Mouse (Mus musculus) ES-Bruce4 (cell line): ENCODE results near the gene BC049352. TPM values are rescaled to one million over a fixed set of nuclear protein-coding genes. Genes with fewer than 3 reads are reported as not detected.

Experiments
- H3K27ac ChIP-seq: 2 replicates; pipeline ENCODE4 v1.5.1; 2012; ENCODE audit warnings: low read length, inconsistent platforms; ENCODE audit not compliant: insufficient read depth
- H3K27me3 ChIP-seq: 2 replicates; pipeline ENCODE4 v1.6.1; 2012; ENCODE audit warnings: mild to moderate bottlenecking, low read length, inconsistent platforms; ENCODE audit not compliant: control insufficient read depth, poor library complexity, insufficient read depth, severe bottlenecking
- H3K36me3 ChIP-seq: 2 replicates; pipeline ENCODE4 v1.6.1; 2012; ENCODE audit warnings: inconsistent platforms, mild to moderate bottlenecking, low read length, moderate library complexity; ENCODE audit not compliant: control insufficient read depth, poor library complexity, insufficient read depth, severe bottlenecking
- H3K4me1 ChIP-seq: one replicate; pipeline ENCODE4 v1.8.1; 2011; ENCODE audit warnings: low read length; ENCODE audit not compliant: control insufficient read depth, insufficient read depth
- H3K4me3 ChIP-seq: 2 replicates; pipeline ENCODE4 v1.5.1; 2011; ENCODE audit warnings: low read depth, mild to moderate bottlenecking, low read length
- H3K9ac ChIP-seq: 2 replicates; pipeline ENCODE4 v1.6.1; 2012; ENCODE audit warnings: low read depth, mild to moderate bottlenecking, inconsistent platforms; ENCODE audit not compliant: poor library complexity, severe bottlenecking
- H3K9me3 ChIP-seq: replicated peaks from 2 replicates; pipeline ENCODE4 v1.6.1; 2012; ENCODE audit warnings: mild to moderate bottlenecking, low read length, inconsistent platforms; ENCODE audit not compliant: control insufficient read depth, poor library complexity, insufficient read depth, severe bottlenecking
- CTCF ChIP-seq: IDR thresholded peaks from one replicate; pipeline ENCODE4 v1.8.1; 2011; ENCODE audit warnings: low read depth, low read length
- EP300 ChIP-seq: IDR thresholded peaks from 2 replicates; pipeline ENCODE4 v1.6.1; 2011; ENCODE audit warnings: low read depth, low read length; ENCODE audit not compliant: insufficient read depth
- POLR2A ChIP-seq: IDR thresholded peaks from one replicate; pipeline ENCODE4 v1.8.1; 2011; ENCODE audit warnings: low read length; ENCODE audit not compliant: insufficient read depth
- polyA plus RNA-seq: library from polyadenylated mRNA; stranded (reverse); fragments of >200 nt; gene quantifications from 2 replicates; pipeline ENCODE4 v1.2.4, GENCODE M21; 2011; ENCODE audit warnings: low read depth; ENCODE audit not compliant: missing spikeins, insufficient read depth, insufficient read length

Gene BC049352
- polyA plus RNA-seq, 1 experiment, result not detected

DNA sequence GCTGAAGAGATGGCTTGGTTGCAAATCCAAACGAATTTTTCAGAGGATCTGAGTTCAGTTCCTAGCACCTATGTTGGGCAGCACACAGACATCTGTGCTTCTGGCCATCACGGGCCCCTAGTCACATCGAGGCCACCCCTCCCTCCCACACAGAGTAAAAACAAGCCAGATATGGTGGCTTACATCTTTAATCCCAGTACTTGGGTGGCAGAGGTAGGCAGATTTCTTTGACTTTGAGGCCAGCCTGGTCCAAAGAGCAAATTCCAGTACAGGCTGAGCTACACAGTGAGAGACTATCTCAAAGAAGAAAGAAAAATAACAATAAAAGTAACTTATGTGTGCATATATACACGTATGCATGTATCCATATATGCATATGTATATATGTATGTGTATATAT lies 24.3 kb downstream of the BC049352 start:
- Histone ChIP-seq H3K36me3 (no peaks in the 10 kb centered on the region), H3K27ac (no peak overlapping the region), H3K4me3 (no peak overlapping the region), H3K4me1 (no peaks in the 10 kb centered on the region), H3K9me3 (no peaks in the 10 kb centered on the region), H3K27me3 (no peaks in the 10 kb centered on the region), H3K9ac (no peak overlapping the region)
- no peak for TF ChIP-seq EP300
- TF ChIP-seq CTCF, result no peak
- TF ChIP-seq POLR2A, result no peak

DNA sequence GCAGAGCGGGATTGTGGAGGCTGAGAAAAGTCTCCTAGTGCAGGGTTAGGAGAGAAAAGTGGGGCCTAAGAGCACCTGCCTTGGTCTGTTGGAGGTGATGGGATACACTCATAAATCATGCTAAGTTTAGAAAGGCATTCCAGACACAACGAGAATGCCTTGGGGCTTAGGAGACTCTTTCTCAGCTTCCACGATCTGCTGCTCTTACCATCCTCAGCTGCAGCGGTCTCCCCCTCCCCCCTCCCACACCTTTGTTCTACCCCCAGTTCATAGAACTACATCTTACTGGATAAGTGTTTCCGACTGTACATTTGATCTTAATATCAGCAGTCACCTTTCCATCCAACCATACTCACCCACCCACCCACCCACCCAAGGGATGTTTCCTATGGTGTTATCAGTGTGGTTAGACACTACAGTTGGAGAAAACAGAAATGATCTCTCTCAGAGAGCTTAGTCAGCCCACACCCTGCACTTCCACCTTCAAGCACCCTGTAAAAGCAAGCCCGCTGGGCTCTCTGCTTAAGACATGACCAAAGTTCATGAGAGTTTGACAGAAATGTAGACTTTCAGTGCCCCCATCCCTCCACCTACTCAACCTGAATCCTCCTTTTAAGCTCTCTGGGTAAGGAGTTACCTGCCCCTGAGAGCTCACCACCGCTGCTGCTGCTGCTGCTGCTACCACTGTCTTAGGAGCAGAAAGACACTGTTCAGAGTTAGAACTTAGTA lies 25.4 kb downstream of the BC049352 start:
- Histone ChIP-seq H3K36me3 (no peaks in the 10 kb centered on the region), H3K4me1 (no peaks in the 10 kb centered on the region), H3K4me3 (no peak overlapping the region), H3K9me3 (no peaks in the 10 kb centered on the region), H3K9ac (no peak overlapping the region), H3K27me3 (no peaks in the 10 kb centered on the region), H3K27ac (no peak overlapping the region)
- TF ChIP-seq POLR2A (no peak), EP300 (no peak), CTCF (no peak)

DNA sequence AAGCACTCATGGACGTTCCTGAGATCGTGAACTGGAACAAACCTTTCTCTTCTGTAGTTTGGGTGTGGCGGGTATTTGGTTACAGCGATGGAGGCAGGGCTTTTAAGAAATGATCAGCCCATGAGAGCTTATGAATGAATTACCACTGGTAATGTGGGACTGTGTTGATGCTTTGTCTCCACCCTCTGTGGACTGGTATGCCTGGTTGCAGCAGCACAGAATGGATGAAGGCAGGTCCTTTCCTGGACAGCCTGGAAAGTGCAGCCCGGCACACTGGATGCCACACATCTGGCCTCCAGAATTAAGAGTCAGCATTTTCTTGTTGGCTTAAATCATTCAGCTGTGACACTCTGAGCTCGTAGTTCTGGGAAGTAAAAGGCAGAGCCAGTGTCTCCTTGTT lies 30.2 kb downstream of the BC049352 start:
- no peaks in the 10 kb centered on the region for H3K27me3 ChIP-seq
- H3K27ac ChIP-seq, result no peak overlapping the region
- H3K36me3 ChIP-seq, result no peaks in the 10 kb centered on the region
- TF ChIP-seq EP300 (no peak), CTCF (no peak), POLR2A (no peak)
- H3K4me1 ChIP-seq, result no peaks in the 10 kb centered on the region
- no peak overlapping the region for H3K4me3 ChIP-seq
- no peak overlapping the region for H3K9ac ChIP-seq
- no peaks in the 10 kb centered on the region for H3K9me3 ChIP-seq

DNA sequence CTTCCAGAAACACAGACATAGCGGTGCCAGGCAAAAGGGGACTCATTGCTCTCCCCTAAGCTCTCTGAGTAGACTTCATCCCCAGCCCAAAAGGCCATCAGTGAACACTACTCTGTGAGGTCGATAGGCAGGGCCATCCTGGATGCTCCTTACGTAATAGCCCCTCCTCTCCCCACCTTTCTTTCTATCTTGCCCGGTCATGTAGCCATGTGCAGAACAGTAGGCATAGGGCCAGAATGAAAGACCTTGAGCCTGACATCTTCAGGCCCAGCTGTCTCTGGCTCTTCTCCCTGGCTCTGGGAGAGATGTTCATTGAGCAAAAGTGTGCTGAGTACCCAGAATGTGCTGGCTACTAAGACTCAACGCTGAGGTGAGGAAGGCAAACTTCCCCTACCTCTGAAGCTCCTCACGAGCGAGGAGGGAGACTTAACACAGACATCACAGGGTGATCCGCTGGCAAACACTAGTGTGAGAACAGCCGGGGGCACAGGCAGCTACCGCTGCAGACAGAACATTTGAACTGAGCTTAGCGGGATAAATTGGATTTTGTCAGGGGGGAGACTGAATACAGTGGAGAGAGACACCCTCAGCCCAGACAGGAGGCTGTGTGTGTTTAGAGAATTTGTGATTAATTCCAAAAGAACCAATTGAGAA lies 33.8 kb downstream of the BC049352 start:
- Histone ChIP-seq H3K4me1 (no peaks in the 10 kb centered on the region), H3K4me3 (no peak overlapping the region), H3K9ac (no peak overlapping the region), H3K27ac (no peak overlapping the region), H3K36me3 (no peaks in the 10 kb centered on the region), H3K27me3 (no peaks in the 10 kb centered on the region), H3K9me3 (no peaks in the 10 kb centered on the region)
- no peak for TF ChIP-seq POLR2A
- TF ChIP-seq EP300, result no peak
- no peak for TF ChIP-seq CTCF

GRCm38 (mm10) chr9:45219644-45220043 lies 37.8 kb downstream of the BC049352 start:
- Histone ChIP-seq H3K27me3 (no peaks in the 10 kb centered on the region), H3K9me3 (no peaks in the 10 kb centered on the region), H3K4me1 (no peaks in the 10 kb centered on the region), H3K4me3 (no peak overlapping the region), H3K36me3 (no peaks in the 10 kb centered on the region), H3K27ac (no peak overlapping the region), H3K9ac (no peak overlapping the region)
- TF ChIP-seq EP300, result no peak
- TF ChIP-seq POLR2A, result no peak
- no peak for TF ChIP-seq CTCF

- no peaks in the 10 kb centered on the region for H3K9me3 ChIP-seq
- H3K4me1 ChIP-seq, result no peaks in the 10 kb centered on the region
- H3K9ac ChIP-seq, result no peak overlapping the region
- no peaks in the 10 kb centered on the region for H3K27me3 ChIP-seq
- TF ChIP-seq POLR2A (no peak), EP300 (no peak), CTCF (peak; percentile 69)
- H3K27ac ChIP-seq, result no peak overlapping the region
- H3K36me3 ChIP-seq, result no peaks in the 10 kb centered on the region
- H3K4me3 ChIP-seq, result no peak overlapping the region
Observed at GRCm38 (mm10) chr9:45221567-45221966, 39.8 kb downstream of the BC049352 start.
